Mouse (Mus musculus): Measurements from ENCODE around the gene Chp2. TPM values are rescaled to one million over a fixed set of nuclear protein-coding genes. Genes with fewer than 3 reads are reported as not detected.

The Chp2 gene
- total and polyA plus RNA-seq, 3 experiments, result not detected

DNA sequence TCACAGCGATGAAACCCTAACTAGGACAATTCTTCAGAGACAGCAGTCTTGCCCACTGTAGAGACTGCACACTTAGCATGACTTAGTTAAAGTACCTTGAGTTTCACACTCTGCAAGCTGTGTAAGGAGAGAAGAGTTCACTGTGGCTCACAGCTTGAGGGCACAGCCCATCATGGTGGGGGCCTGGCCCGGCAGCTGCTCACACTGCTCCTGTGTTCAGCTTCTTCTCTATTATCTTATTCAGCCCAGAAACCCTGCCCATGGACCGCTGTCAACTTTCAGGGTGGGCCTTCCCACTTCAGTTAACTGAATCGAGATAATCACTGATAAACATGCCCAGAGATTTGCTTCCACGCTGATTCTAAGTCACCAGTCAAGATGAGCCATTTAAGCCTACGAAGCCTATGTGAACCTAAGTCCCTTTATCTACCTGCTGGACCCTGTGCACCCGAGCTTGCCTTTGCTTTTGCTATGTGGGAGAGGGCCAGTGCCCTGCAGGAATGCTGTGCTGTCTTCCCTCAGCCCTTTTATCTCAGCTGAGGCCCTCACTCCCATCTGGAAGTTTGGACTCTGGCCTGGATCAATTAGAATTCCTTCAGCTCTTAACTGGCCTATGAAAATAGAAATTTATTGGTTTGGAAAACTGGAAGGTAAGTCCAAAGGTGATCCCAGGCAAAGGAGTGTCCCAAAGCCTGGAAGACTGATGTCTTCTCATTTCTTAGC lies 6.9 kb downstream of the Chp2 start:
- Histone ChIP-seq H3K9me3 (replicated peaks; ENCODE audit: insufficient read depth, low read length) (no peaks in the 10 kb centered on the region), H3K4me1 (ENCODE audit: control insufficient read depth in 1 of 2, insufficient read depth in 2 of 2, low read length in 2 of 2) (no peaks in the 10 kb centered on the region), H3K79me2 (ENCODE audit: control insufficient read depth, insufficient read depth, low read length, poor library complexity) (no peaks in the 10 kb centered on the region), H3K27ac (ENCODE audit: control insufficient read depth, low read depth, low read length) (no peak overlapping the region), H3K36me3 (ENCODE audit: control insufficient read depth in 1 of 2, insufficient read depth in 2 of 2, low read length in 2 of 2) (no peaks in the 10 kb centered on the region), H3K4me3 (ENCODE audit: control insufficient read depth in 1 of 2, insufficient read depth in 1 of 2, low read depth in 2 of 2, low read length in 2 of 2) (no peak overlapping the region), H3K9ac (ENCODE audit: control insufficient read depth, low read depth, low read length, poor library complexity, severe bottlenecking) (no peak overlapping the region), H3K27me3 (ENCODE audit: control insufficient read depth in 1 of 2, insufficient read depth in 2 of 2, low read length in 2 of 2) (no peaks in the 10 kb centered on the region)
- TF ChIP-seq MYC (IDR thresholded peaks at IDR 0.05; ENCODE audit: low read depth, low read length), result no peak
- no peak for TF ChIP-seq MEF2A (IDR thresholded peaks at IDR 0.05; ENCODE audit: extremely low read depth, insufficient replicate concordance, low read depth, low read length, poor library complexity, severe bottlenecking)
- no peak for TF ChIP-seq POLR2AphosphoS5 (IDR thresholded peaks at IDR 0.05; ENCODE audit: borderline replicate concordance, low read depth, low read length)
- TF ChIP-seq RCOR1 (IDR thresholded peaks at IDR 0.05; ENCODE audit: low read depth, low read length), result no peak
- TF ChIP-seq GABPA (IDR thresholded peaks at IDR 0.05; ENCODE audit: low read depth, low read length), result no peak
- no peak for TF ChIP-seq SIN3A (IDR thresholded peaks at IDR 0.05; ENCODE audit: low read length)
- no peak for TF ChIP-seq MAX (IDR thresholded peaks at IDR 0.05; ENCODE audit: low read length)
- TF ChIP-seq ZMIZ1 (IDR thresholded peaks at IDR 0.05; ENCODE audit: low read depth, low read length), result no peak
- no peak for TF ChIP-seq MXI1 (IDR thresholded peaks at IDR 0.05; ENCODE audit: low read depth, low read length)
- no peak for TF ChIP-seq TCF12 (IDR thresholded peaks at IDR 0.05; ENCODE audit: low read depth, low read length)
- TF ChIP-seq POLR2AphosphoS2 (IDR thresholded peaks at IDR 0.05; ENCODE audit: low read length), result no peak
- TF ChIP-seq POLR2A (IDR thresholded peaks at IDR 0.05; ENCODE audit: control insufficient read depth in 1 of 2, insufficient read depth in 1 of 2, low read depth in 1 of 2, low read length in 2 of 2, poor library complexity in 1 of 2), result no peak
- no peak for DNase-seq (ENCODE audit: low read depth, low spot score)

GRCm38 (mm10) chr7:122226744-122227143 lies 7.4 kb downstream of the Chp2 start:
- no peak for DNase-seq (ENCODE audit: low read depth, low spot score)
- Histone ChIP-seq H3K79me2 (ENCODE audit: control insufficient read depth, insufficient read depth, low read length, poor library complexity) (no peaks in the 10 kb centered on the region), H3K4me3 (ENCODE audit: control insufficient read depth in 1 of 2, insufficient read depth in 1 of 2, low read depth in 2 of 2, low read length in 2 of 2) (no peak overlapping the region), H3K27ac (ENCODE audit: control insufficient read depth, low read depth, low read length) (no peak overlapping the region), H3K36me3 (ENCODE audit: control insufficient read depth in 1 of 2, insufficient read depth in 2 of 2, low read length in 2 of 2) (no peaks in the 10 kb centered on the region), H3K27me3 (ENCODE audit: control insufficient read depth in 1 of 2, insufficient read depth in 2 of 2, low read length in 2 of 2) (no peaks in the 10 kb centered on the region; a peak in 1 of 4 replicates), H3K9ac (ENCODE audit: control insufficient read depth, low read depth, low read length, poor library complexity, severe bottlenecking) (no peak overlapping the region), H3K4me1 (ENCODE audit: control insufficient read depth in 1 of 2, insufficient read depth in 2 of 2, low read length in 2 of 2) (no peaks in the 10 kb centered on the region), H3K9me3 (replicated peaks; ENCODE audit: insufficient read depth, low read length) (no peaks in the 10 kb centered on the region)
- TF ChIP-seq KAT2A (conservative IDR thresholded peaks at IDR 0.05; ENCODE audit: low read depth, low read length) (no peak), HCFC1 (IDR thresholded peaks at IDR 0.05; ENCODE audit: low read depth, low read length) (no peak), ELF1 (IDR thresholded peaks at IDR 0.05; ENCODE audit: low read depth, low read length) (no peak), CHD2 (IDR thresholded peaks at IDR 0.05; ENCODE audit: low read length) (no peak), MAZ (IDR thresholded peaks at IDR 0.05; ENCODE audit: low read depth, low read length) (no peak), NELFE (IDR thresholded peaks at IDR 0.05; ENCODE audit: low read depth, low read length) (no peak), ZNF384 (IDR thresholded peaks at IDR 0.05; ENCODE audit: low read depth, low read length) (no peak), UBTF (IDR thresholded peaks at IDR 0.05; ENCODE audit: borderline replicate concordance, insufficient read depth, low read depth, low read length) (no peak), ZMIZ1 (IDR thresholded peaks at IDR 0.05; ENCODE audit: low read depth, low read length) (no peak), EP300 (IDR thresholded peaks at IDR 0.05; ENCODE audit: low read depth in 1 of 2, low read length in 2 of 2) (no peak), E2F4 (IDR thresholded peaks at IDR 0.05; ENCODE audit: borderline replicate concordance, low read depth, low read length) (no peak), NRF1 (IDR thresholded peaks at IDR 0.05; ENCODE audit: insufficient read depth, low read depth, low read length, poor library complexity, severe bottlenecking) (no peak), POLR2A (IDR thresholded peaks at IDR 0.05; ENCODE audit: control insufficient read depth in 1 of 2, insufficient read depth in 1 of 2, low read depth in 1 of 2, low read length in 2 of 2, poor library complexity in 1 of 2) (no peak)
